Comparison of ENCODE assay signal across 8 mouse cellular contexts in genomic region chr2:106692783-106693701, GRCm38 (mm10). TPM values are rescaled to one million over a fixed set of nuclear protein-coding genes. Genes with fewer than 3 reads are reported as not detected.
A peak's percentile ranks its signal among the peaks of the same experiment; 100 is the strongest.
DNase-seq lines count a peak whose midpoint lies in the region; ATAC-seq and TF ChIP-seq lines count a peak whose summit lies in the region.

Mpped2 (plus strand) TSS chr2:106693269.

- ATAC-seq in forebrain, embryonic 11.5 days (replicated peaks; ENCODE audit: low FRiP score), result peak; percentile 70
- peak; percentile 49 for ATAC-seq in heart, embryonic 13.5 days (ENCODE audit: extremely low read depth, insufficient number of reproducible peaks, low FRiP score, low TSS enrichment)
- ATAC-seq in kidney, postnatal 0 days (replicated peaks; ENCODE audit: low FRiP score, low read depth), result peak; percentile 83
- ATAC-seq in liver, embryonic 13.5 days (ENCODE audit: low read depth), result peak; percentile 75
- ATAC-seq in neural tube, embryonic 14.5 days (ENCODE audit: low read depth), result peak; percentile 76

- peak within 1 kb of the TSS; percentile 97 for H3K4me2 ChIP-seq in forebrain, embryonic 11.5 days (ENCODE audit: low read depth, low read length, severe bottlenecking)
- H3K4me2 ChIP-seq in heart, embryonic 13.5 days, result peak within 1 kb of the TSS; percentile 85
- H3K4me2 ChIP-seq in kidney, postnatal 0 days (ENCODE audit: low read length), result peak within 1 kb of the TSS; percentile 87
- H3K4me2 ChIP-seq in liver, embryonic 13.5 days, result peak within 1 kb of the TSS; percentile 87
- peak within 1 kb of the TSS; percentile 88 for H3K4me2 ChIP-seq in neural tube, embryonic 14.5 days (ENCODE audit: low read depth, low read length)

- no peaks in the 10 kb centered on the region; the same call in 1 of the 2 replicates for H3K27me3 ChIP-seq in ES-Bruce4 (ENCODE audit: control insufficient read depth, insufficient read depth, low read length, poor library complexity, severe bottlenecking)
- no peaks in the 10 kb centered on the region for H3K27me3 ChIP-seq in forebrain, embryonic 11.5 days (ENCODE audit: control insufficient read depth, insufficient read depth, low read length)
- H3K27me3 ChIP-seq in heart, embryonic 13.5 days (replicated peaks), result peaks cover 6% of the 10 kb centered on the region; the same call in 1 of the 2 replicates
- H3K27me3 ChIP-seq in kidney, postnatal 0 days (ENCODE audit: insufficient read depth, low read length), result no peaks in the 10 kb centered on the region
- peaks cover 65% of the 10 kb centered on the region for H3K27me3 ChIP-seq in liver, embryonic 13.5 days
- no peaks in the 10 kb centered on the region for H3K27me3 ChIP-seq in neural tube, embryonic 14.5 days (ENCODE audit: control insufficient read depth, insufficient read depth, low read length)

- no peak; the same call in 1 of the 2 replicates for TF ChIP-seq EP300 in ES-Bruce4 (IDR thresholded peaks at IDR 0.05; ENCODE audit: insufficient read depth, low read depth, low read length)

- H3K9me3 ChIP-seq in ES-Bruce4 (replicated peaks; ENCODE audit: control insufficient read depth, insufficient read depth, low read length, poor library complexity, severe bottlenecking), result no peaks in the 10 kb centered on the region
- no peaks in the 10 kb centered on the region for H3K9me3 ChIP-seq in forebrain, embryonic 11.5 days (ENCODE audit: control insufficient read depth, low read length)
- no peaks in the 10 kb centered on the region for H3K9me3 ChIP-seq in heart, embryonic 13.5 days
- H3K9me3 ChIP-seq in kidney, postnatal 0 days (replicated peaks; ENCODE audit: low read length), result no peaks in the 10 kb centered on the region
- H3K9me3 ChIP-seq in liver, embryonic 13.5 days (replicated peaks), result no peaks in the 10 kb centered on the region
- no peaks in the 10 kb centered on the region for H3K9me3 ChIP-seq in neural tube, embryonic 14.5 days (ENCODE audit: control insufficient read depth, low read length)

- peak; percentile 93 for DNase-seq in brain, embryonic 14.5 days (ENCODE audit: low read depth)
- peak; percentile 91 for DNase-seq in forebrain, embryonic 11.5 days (ENCODE audit: low spot score)
- DNase-seq in kidney, postnatal 0 days (ENCODE audit: low spot score), result peak; percentile 73
- peak; percentile 33 for DNase-seq in liver, embryonic 13.5 days
- DNase-seq in thymus, postnatal 36 days, result peak; percentile 27 to 29

- no peak within 1 kb of the TSS for H3K27ac ChIP-seq in ES-Bruce4 (ENCODE audit: insufficient read depth, low read length)
- peak within 1 kb of the TSS; percentile 98 for H3K27ac ChIP-seq in forebrain, embryonic 11.5 days (ENCODE audit: low read depth, low read length)
- H3K27ac ChIP-seq in heart, embryonic 13.5 days (replicated peaks), result peak within 1 kb of the TSS; percentile 98
- H3K27ac ChIP-seq in kidney, postnatal 0 days, result peak within 1 kb of the TSS; percentile 87
- peak within 1 kb of the TSS; percentile 58 for H3K27ac ChIP-seq in liver, embryonic 13.5 days
- peak within 1 kb of the TSS; percentile 100 for H3K27ac ChIP-seq in neural tube, embryonic 14.5 days (ENCODE audit: low read depth, low read length)

- TF ChIP-seq POLR2A in ES-Bruce4 (IDR thresholded peaks at IDR 0.05; ENCODE audit: insufficient read depth, low read length), result no peak
- no peak for TF ChIP-seq POLR2A in brain, embryonic 14.5 days (IDR thresholded peaks at IDR 0.05; ENCODE audit: borderline replicate concordance, extremely low read depth, insufficient read depth, insufficient read length, poor library complexity, severe bottlenecking)

- TF ChIP-seq CTCF in ES-Bruce4 (IDR thresholded peaks at IDR 0.05; ENCODE audit: low read depth, low read length), result no peak
- peak; percentile 46; the same call in 1 of the 2 replicates for TF ChIP-seq CTCF in brain, embryonic 14.5 days (IDR thresholded peaks at IDR 0.05; ENCODE audit: borderline replicate concordance, extremely low read depth, insufficient read depth, insufficient read length)
- TF ChIP-seq CTCF in kidney, postnatal 0 days (IDR thresholded peaks at IDR 0.05; ENCODE audit: low read depth), result peak; percentile 17; the same call in 1 of the 2 replicates

- no peaks in the 10 kb centered on the region for H3K4me1 ChIP-seq in ES-Bruce4 (ENCODE audit: control insufficient read depth, insufficient read depth, low read length)
- H3K4me1 ChIP-seq in forebrain, embryonic 11.5 days (replicated peaks; ENCODE audit: control insufficient read depth, insufficient read depth, low read length), result peaks cover 9% of the 10 kb centered on the region; the same call in 1 of the 2 replicates
- H3K4me1 ChIP-seq in heart, embryonic 13.5 days, result peaks cover 22% of the 10 kb centered on the region
- peaks cover 10% of the 10 kb centered on the region; the same call in 1 of the 2 replicates for H3K4me1 ChIP-seq in kidney, postnatal 0 days (replicated peaks; ENCODE audit: insufficient read depth, low read length)
- H3K4me1 ChIP-seq in liver, embryonic 13.5 days (replicated peaks), result peaks cover 11% of the 10 kb centered on the region; the same call in 1 of the 2 replicates
- peaks cover 8% of the 10 kb centered on the region; the same call in 1 of the 2 replicates for H3K4me1 ChIP-seq in neural tube, embryonic 14.5 days (ENCODE audit: control insufficient read depth, insufficient read depth, low read length)

- 1% methylated on average over 44 of the region's 56 CpGs for WGBS in forebrain, embryonic 11.5 days
- WGBS in heart, embryonic 13.5 days, result under 1% methylated on average over 32 of the region's 56 CpGs
- WGBS in kidney, postnatal 0 days, result under 1% methylated on average over 50 of the region's 56 CpGs
- WGBS in liver, embryonic 13.5 days (ENCODE audit: insufficient replicate concordance), result under 1% methylated on average over 46 of the region's 56 CpGs
- WGBS in neural tube, embryonic 14.5 days, result 1% methylated on average over 55 of the region's 56 CpGs

- peak within 1 kb of the TSS; percentile 96 for H3K9ac ChIP-seq in ES-Bruce4 (ENCODE audit: low read depth, poor library complexity, severe bottlenecking)
- H3K9ac ChIP-seq in forebrain, embryonic 11.5 days (ENCODE audit: low read length), result peak within 1 kb of the TSS; percentile 98
- H3K9ac ChIP-seq in heart, embryonic 13.5 days, result peak within 1 kb of the TSS; percentile 99
- peak within 1 kb of the TSS; percentile 82 for H3K9ac ChIP-seq in kidney, postnatal 0 days (ENCODE audit: low read depth, low read length)
- peak within 1 kb of the TSS; percentile 65 for H3K9ac ChIP-seq in liver, embryonic 13.5 days
- H3K9ac ChIP-seq in neural tube, embryonic 14.5 days (replicated peaks; ENCODE audit: low read depth, low read length), result peak within 1 kb of the TSS; percentile 99

- no peaks in the 10 kb centered on the region for H3K36me3 ChIP-seq in ES-Bruce4 (ENCODE audit: control insufficient read depth, insufficient read depth, low read length, poor library complexity, severe bottlenecking)
- H3K36me3 ChIP-seq in forebrain, embryonic 11.5 days (ENCODE audit: control insufficient read depth, insufficient read depth, low read length), result no peaks in the 10 kb centered on the region
- no peaks in the 10 kb centered on the region for H3K36me3 ChIP-seq in heart, embryonic 13.5 days
- H3K36me3 ChIP-seq in kidney, postnatal 0 days (ENCODE audit: insufficient read depth, low read length), result no peaks in the 10 kb centered on the region
- H3K36me3 ChIP-seq in liver, embryonic 13.5 days, result no peaks in the 10 kb centered on the region
- H3K36me3 ChIP-seq in neural tube, embryonic 14.5 days (ENCODE audit: control insufficient read depth, insufficient read depth, low read length), result no peaks in the 10 kb centered on the region

- H3K4me3 ChIP-seq in ES-Bruce4 (ENCODE audit: low read depth, low read length), result peak within 1 kb of the TSS; percentile 95
- peak within 1 kb of the TSS; percentile 84 for H3K4me3 ChIP-seq in forebrain, embryonic 11.5 days (ENCODE audit: low read depth, low read length)
- H3K4me3 ChIP-seq in heart, embryonic 13.5 days, result peak within 1 kb of the TSS; percentile 90
- peak within 1 kb of the TSS; percentile 78 for H3K4me3 ChIP-seq in kidney, postnatal 0 days (replicated peaks; ENCODE audit: low read depth, low read length)
- peak within 1 kb of the TSS; percentile 64 for H3K4me3 ChIP-seq in liver, embryonic 13.5 days (replicated peaks)
- H3K4me3 ChIP-seq in neural tube, embryonic 14.5 days (ENCODE audit: low read depth, low read length), result peak within 1 kb of the TSS; percentile 93

RNA-seq across cellular contexts. Expression of gene Mpped2, which starts in this region (rescaled TPM):
- 5.4 and 7.6 TPM in 2 replicates for polyA plus RNA-seq in ES-Bruce4 (2011; ENCODE audit: insufficient read depth, insufficient read length, low read depth, missing spikeins)
- 63.0 and 67.3 TPM in 2 replicates for polyA plus RNA-seq in brain, embryonic 14.5 days (2012; rRNA removed)
- polyA plus RNA-seq in forebrain, embryonic 11.5 days (2014; fragmentation: Nextera tagmentation; extraction: Ambion mirVana), result 102 and 121 TPM in 2 replicates
- polyA plus RNA-seq in heart, embryonic 13.5 days (2015; fragmentation: Nextera tagmentation; extraction: Ambion mirVana), result 72.3 and 82.8 TPM in 2 replicates
- polyA plus RNA-seq in kidney, postnatal 0 days (2015; fragmentation: Nextera tagmentation; extraction: Ambion mirVana), result 30.4 and 33.2 TPM in 2 replicates
- 3.4 and 3.9 TPM in 2 replicates for polyA plus RNA-seq in liver, embryonic 13.5 days (2015; fragmentation: Nextera tagmentation; extraction: Ambion mirVana)
- polyA plus RNA-seq in neural tube, embryonic 14.5 days (2014; fragmentation: Nextera tagmentation; extraction: Ambion mirVana), result 239 and 242 TPM in 2 replicates

Comparison
In these comparisons a context has a peak if more than half of its experiments do, and no peak if none do; other contexts are left out.
1. DNase-seq: peak in every context shown above with its lines; median percentile 93 in brain, embryonic 14.5 days; 91 in forebrain, embryonic 11.5 days; 73 in kidney, postnatal 0 days; 33 in liver, embryonic 13.5 days; 28 in thymus, postnatal 36 days.